Mouse (Mus musculus) effector memory CD4-positive, alpha-beta T cell, adult 5 months (primary cell): Measurements from ENCODE around the gene Olfr1336. TPM values are rescaled to one million over a fixed set of nuclear protein-coding genes. Genes with fewer than 3 reads are reported as not detected.

Source experiments
- polyA plus RNA-seq: library from polyadenylated mRNA; unstranded; fragments of 100-300 nt; shearing (Covaris generic); gene quantifications from one replicate; pipeline ENCODE4 v1.2.1, GENCODE M21; 2017

The Olfr1336 gene
- 0.09 TPM for polyA plus RNA-seq

DNA sequence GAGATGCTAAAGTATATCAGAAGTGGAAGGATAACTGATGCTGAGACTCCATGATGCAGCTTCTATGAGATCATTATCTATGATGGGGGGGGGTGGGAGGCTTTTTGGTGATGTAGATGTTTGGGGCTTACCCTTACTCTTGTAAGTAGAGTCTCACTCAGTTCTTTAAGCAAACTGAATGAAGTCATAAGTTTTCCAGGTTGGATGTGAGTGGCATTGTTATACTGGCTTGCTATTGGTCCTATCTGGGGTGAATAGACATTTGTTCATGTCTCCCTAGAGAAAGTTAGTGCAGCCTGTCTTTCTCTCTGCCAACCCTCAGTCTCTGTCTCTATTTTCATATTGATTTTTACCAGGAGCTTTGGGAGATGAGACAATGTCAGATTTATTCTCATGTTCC is at the start of gene Olfr1336:
Gene Olfr1336 (plus strand): TSS at position 301 of the 400 bp plus-strand sequence.

DNA sequence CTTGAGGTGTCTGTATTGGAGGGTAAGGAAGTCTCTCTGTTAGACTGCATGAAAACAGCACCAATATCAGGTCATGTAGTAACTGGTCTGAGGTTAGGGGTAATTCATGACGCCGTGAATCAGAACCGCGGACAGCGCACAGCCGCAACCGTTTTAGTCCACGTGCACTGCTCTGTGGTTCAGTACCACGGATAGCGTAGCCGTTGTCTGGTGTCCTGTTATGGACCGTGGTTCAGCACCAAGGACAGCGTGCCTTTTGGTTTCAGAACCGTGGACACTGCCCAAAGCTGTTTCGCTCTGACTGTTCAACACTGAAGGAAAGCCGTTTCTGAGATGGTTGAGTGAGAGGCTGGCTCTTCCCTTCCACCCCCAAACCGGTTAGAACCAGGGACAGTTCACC is 45.9 kb upstream of the Olfr1336 start, which contains the start of gene Gm20715:
Gene Gm20715 (plus strand): TSS at position 235 of the 400 bp plus-strand sequence.

DNA sequence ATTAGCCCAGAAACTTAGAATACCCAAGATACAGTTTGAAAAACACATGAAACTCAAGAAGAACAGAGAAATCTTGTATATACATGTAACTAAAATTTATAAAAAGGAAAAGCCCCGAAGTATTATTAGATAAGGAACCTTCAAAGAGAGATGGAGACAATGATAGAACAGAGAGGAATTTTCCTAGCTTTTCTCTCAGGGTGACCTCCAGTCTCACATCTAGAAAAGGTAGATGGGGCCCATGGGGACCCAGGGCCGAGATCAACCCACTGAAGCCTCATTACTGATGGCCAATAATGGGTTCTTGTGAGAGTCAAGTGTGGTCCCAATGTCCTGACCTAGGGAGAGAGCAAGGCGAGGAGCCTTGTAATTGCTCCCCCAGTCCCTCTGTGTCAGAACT is 17.6 kb upstream of the Olfr1336 start, which contains the start of gene Olfr1344:
Gene Olfr1344 (plus strand): TSS at position 301 of the 400 bp plus-strand sequence.

DNA sequence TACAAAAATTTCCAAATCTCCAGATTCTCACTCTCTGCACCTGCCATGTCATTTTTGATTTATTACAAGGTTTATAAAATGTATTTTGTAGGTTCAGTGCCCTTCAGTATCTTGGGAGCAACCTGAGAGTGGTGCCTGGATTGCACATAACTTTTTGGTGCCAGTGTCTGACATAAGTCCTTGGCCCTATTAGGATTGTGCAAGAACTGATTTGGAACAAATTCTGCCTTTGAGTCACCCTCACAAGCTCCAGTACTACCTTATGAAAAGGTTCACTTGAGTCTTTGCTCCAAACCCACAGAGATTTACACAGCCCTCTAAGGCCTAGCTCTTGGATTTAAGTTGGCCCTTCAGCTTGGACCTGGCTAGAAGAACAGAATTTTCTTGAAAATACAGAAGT is 11.0 kb downstream of the Olfr1336 start, which contains the start of gene Olfr1346:
Gene Olfr1346 (plus strand): TSS at position 151 of the 400 bp plus-strand sequence.

DNA sequence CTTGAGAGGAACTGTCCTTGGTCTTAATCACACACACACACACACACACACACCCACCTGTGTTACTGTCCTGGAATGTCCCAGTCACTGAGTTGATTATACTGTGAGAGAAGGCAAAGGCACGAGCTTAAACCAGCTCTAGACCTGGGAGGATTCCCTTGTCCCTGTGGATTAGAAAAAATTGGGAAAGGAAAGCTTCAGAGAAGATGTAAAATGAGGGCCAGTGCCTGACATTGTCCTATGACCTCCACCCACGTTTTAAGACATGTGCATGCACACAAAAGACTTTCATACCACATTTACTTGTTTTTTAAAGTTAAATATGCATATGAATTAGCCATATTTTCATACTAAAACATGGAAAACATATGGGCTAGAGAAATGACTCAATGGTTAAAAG is 30.9 kb downstream of the Olfr1336 start, which contains the start of gene Olfr5:
Gene Olfr5 (minus strand): TSS at position 101 of the 400 bp plus-strand sequence.

DNA sequence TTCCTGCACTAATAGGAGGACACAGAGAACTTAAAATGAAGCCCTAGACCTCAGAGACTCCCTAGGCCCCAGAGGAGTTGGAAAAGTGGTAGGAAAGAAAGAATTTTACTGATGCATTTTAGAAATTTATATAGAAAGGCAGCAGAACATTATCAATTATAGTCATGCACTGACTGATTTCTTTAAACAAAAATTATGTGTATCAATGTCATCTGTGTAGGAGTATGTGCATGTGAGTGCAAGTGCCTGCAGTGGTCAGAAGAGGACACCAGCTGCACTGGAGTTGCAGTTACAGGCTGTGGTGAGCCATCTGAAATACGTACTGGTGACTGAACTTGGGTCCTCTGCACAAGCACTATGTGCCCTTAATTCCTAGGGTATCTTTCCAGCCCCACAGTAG is 43.7 kb downstream of the Olfr1336 start, which contains the start of gene Olfr1347:
Gene Olfr1347 (minus strand): TSS at position 101 of the 400 bp plus-strand sequence.

DNA sequence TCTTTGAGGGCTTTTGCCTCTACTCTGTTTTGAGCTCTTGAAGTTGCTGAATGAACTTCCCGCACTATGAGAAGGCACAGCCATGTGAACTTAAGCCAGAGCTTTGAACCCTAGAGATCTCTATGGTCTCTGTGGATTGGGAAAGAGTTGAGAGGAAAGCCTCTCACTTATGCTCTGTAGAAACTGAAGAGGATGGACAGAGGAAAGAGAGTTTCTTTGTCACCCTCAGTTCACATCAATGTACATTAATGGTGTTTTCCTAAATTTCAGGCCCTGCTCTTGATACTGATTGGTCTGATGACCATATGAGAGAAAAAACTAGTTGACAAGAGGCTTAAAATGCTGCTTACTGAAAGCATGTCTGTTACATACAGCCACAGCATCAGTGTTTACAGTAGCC is 52.7 kb downstream of the Olfr1336 start, which contains the start of gene Olfr1348:
Gene Olfr1348 (minus strand): TSS at position 101 of the 400 bp plus-strand sequence.

Other genes with a start within 250 kb of the Olfr1336 start
- gene Zscan5b, start 233.9 kb upstream of the Olfr1336 start, polyA plus RNA-seq, result not detected
- gene Epp13, start 203.5 kb upstream of the Olfr1336 start, polyA plus RNA-seq, result not detected
- 4.7 TPM for gene Zfp667, start 169.6 kb upstream of the Olfr1336 start, polyA plus RNA-seq
- 0.31 TPM for gene Zfp583, start 124.9 kb upstream of the Olfr1336 start, polyA plus RNA-seq
- gene Gm3854, start 112.4 kb upstream of the Olfr1336 start, polyA plus RNA-seq, result 0.24 TPM
- 2.4 TPM for gene Zfp78, start 92.9 kb upstream of the Olfr1336 start, polyA plus RNA-seq
- 9.6 TPM for gene Zfp28, start 72.9 kb upstream of the Olfr1336 start, polyA plus RNA-seq
- not detected for gene Smim17, start 57.5 kb upstream of the Olfr1336 start, polyA plus RNA-seq
- gene Gm20715, start 45.9 kb upstream of the Olfr1336 start, polyA plus RNA-seq, result not detected
- gene Olfr1344, start 17.5 kb upstream of the Olfr1336 start, polyA plus RNA-seq, result not detected
- gene Olfr1346, start 10.9 kb downstream of the Olfr1336 start, polyA plus RNA-seq, result not detected
- not detected for gene Olfr5, start 30.8 kb downstream of the Olfr1336 start, polyA plus RNA-seq
- gene Olfr1347, start 43.6 kb downstream of the Olfr1336 start, polyA plus RNA-seq, result not detected
- gene Olfr1348, start 52.6 kb downstream of the Olfr1336 start, polyA plus RNA-seq, result not detected
- gene Olfr1349, start 66.8 kb downstream of the Olfr1336 start, polyA plus RNA-seq, result not detected
- gene Olfr1350, start 108.7 kb downstream of the Olfr1336 start, polyA plus RNA-seq, result not detected
- not detected for gene Zim1, start 240.3 kb downstream of the Olfr1336 start, polyA plus RNA-seq